Mouse (Mus musculus) spleen, postnatal 4 days (tissue): ENCODE results near the gene Sbp.
"Not testable (repeated sequence)": the region's sequence is repeated elsewhere in the genome, so short reads cannot be mapped to it uniquely, and the experiment has no call there.

Experiments
- DNase-seq, 2 experiments: peaks; one replicate each; pipeline ENCODE4 v3.0.0; 2022; ENCODE audit warnings: low spot score in 2 of 2

The Sbp gene

DNA sequence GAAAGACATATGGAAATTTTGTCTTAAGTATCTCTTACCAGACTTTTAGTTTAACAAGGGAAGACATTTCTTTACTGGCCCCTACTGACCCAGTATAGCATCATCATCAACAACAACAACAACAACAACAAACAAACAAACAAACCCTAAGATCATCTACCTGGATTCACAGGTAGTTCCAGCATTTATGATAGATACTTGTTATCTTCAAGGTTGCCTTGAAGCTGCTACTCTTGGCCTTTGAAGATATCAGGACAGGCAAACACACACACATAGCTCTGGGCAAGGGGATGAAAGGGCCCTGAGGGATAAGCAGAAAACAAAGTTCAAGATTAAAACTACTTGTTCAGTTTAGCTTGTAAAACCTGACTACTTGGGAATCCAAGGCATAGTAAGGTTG, at the start of gene Sbp:
Sbp (plus strand) TSS at position 301 of the 400 bp plus-strand sequence.
- no peak for DNase-seq

DNA sequence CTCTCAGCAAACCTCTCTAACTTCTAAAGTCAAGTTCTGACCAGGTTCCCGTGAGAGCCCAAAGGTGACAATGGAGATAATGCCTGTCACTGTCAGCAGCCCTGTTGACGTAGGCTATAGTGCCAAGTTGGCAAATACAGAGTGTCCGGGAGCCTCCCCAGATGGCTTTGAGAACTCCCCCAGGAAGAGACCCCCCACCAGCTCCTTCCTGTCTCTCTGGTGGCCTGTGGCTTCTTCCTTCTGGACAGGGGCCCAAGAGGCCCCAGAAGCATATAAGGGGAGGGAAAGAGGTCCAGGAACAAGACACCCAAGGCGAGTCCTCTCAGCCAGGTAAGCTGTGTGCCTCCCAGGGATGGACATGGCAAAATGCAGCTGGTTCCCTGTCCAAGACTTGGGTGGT, 24.3 kb upstream of the Sbp start, which contains the start of gene Dcpp3:
Dcpp3 (plus strand) TSS at position 301 of the 400 bp plus-strand sequence.
- DNase-seq: not testable (repeated sequence)

DNA sequence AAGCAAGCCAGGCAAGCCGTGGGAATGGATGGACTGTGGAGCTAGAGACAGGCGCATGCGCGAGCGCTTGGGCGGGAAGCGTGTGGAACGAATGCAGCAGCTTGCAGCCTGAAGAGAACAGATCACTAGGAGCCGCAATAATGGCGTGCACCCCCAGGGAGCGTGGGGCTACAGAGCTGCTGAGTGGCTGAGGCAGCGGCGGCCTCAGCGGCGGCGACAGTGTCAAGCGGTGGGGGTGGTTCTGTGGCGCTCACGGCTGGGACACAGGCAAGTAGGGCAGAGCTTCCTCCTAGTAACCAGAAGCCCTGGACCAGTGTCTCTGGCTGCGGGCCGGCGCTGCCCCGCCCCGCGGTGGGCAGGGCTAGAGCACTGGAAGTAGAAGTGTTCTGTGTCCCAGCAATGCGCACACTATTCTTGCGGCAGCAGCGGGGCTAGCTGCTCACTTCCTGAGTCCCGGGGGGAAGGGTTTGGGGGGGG, 16.9 kb upstream of the Sbp start:
- DNase-seq: peak; percentile 78 to 85

DNA sequence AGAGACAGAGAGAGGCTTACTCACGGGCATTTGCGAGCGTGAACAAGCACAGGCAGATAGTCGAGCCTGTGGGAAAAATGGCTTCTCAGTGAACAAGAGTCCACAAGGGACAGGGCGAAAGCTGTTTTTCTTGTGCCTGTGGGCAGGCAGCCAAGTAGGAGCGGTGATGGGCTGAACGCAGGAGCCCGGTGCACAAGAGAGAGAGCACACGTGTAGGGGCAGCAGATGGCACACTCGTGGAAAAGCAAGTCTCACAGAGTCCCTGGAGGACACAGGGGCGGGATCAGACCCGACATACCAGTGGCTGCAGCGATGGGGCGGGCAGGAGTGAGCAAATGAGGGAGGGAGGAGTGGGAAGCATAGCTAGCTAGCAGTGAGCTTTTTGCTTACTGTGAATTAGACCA, 16.4 kb upstream of the Sbp start:
- DNase-seq: peak; percentile 25 to 63

DNA sequence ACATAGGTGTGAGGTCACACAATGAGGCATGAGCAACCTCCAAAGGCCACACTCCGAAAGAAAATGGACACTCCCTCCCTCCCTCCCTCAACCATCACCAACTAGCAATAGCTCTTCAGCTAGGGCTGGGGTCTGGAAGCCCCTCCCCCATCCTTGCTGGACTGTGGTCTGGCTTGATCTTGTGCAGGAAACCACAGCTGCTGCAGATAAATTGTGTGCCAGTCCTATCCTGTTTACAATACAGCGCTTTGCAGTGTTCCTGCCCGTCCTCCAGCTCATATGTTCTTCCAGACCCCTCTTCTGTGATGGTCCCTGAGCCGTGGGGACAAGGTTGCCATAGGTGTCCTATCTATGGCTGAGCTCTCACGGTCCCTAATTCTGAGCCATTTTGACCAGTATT, 10.3 kb upstream of the Sbp start:
- no peak for DNase-seq

DNA sequence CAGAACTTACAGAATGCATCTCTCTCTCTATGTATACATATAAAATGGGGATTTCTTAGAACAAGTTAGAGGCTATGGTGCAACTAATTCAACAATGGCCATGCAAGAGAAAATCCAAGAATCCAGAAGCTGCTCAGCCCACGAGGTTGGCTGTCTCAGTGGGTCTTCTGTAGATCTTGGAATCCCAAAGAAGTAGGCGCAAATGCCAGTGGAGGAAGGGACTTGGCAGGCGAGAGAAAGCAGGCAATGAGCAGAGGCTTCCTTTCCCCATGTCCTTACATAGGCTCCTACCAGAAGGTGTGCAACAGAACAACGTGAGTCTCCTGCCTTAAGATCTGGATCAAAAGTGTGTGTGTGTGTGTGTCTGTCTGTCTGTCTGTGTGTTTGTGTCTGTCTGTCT, 6.0 kb downstream of the Sbp start:
- DNase-seq: not testable (repeated sequence)

DNA sequence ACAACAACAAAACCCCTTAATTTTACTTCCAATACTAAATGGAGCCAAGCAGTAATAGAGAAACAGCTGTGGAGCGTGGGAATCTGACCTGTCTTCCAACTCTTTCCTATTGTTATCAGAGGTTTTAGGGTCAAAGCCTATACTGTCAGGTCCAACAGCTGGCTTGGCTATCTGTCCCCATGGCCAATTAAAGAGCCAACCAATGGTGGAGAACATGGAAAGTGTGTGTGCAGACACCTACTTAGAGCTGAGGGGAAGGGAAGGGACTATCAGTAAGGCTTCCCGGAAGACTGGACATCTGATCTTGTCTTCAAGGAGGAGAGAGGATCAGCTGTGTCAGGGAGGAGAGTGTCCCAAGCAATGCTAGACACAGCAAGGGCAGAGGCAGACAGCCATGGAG, 7.6 kb downstream of the Sbp start:
- DNase-seq: no peak

DNA sequence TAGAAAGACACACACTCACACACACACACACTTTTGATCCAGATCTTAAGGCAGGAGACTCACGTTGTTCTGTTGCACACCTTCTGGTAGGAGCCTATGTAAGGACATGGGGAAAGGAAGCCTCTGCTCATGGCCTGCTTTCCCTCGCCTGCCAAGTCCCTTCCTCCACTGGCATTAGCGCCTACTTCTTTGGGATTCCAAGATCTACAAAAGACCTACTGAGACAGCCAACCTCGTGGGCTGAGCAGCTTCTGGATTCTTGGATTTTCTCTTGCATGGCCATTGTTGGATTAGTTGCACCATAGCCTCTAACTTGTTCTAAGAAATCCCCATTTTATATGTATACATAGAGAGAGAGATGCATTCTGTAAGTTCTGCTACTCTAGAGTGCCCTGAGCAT, 9.4 kb downstream of the Sbp start:
- DNase-seq: not testable (repeated sequence)

DNA sequence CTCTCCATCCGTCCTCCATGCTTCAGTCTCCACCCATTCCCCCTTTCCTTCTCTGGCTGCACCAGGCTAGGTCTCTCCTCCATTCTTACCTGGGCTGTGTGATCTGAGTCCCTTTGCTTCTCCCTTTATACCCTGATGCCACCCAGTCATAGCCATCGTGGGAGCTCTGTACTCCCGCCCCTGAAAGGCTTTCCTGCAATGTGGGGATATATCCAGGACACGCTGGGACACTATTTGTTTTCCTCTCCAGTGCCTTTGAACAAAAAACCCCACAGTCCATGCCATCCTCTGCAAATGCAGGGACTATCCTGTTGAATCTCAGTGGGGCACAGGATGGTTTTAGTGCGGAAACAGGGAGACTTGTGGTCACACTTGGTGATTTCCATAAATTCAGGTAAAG, 13.7 kb downstream of the Sbp start, which contains the start of gene Sbpl:
Sbpl (minus strand) TSS at position 101 of the 400 bp plus-strand sequence.
- no peak for DNase-seq

DNA sequence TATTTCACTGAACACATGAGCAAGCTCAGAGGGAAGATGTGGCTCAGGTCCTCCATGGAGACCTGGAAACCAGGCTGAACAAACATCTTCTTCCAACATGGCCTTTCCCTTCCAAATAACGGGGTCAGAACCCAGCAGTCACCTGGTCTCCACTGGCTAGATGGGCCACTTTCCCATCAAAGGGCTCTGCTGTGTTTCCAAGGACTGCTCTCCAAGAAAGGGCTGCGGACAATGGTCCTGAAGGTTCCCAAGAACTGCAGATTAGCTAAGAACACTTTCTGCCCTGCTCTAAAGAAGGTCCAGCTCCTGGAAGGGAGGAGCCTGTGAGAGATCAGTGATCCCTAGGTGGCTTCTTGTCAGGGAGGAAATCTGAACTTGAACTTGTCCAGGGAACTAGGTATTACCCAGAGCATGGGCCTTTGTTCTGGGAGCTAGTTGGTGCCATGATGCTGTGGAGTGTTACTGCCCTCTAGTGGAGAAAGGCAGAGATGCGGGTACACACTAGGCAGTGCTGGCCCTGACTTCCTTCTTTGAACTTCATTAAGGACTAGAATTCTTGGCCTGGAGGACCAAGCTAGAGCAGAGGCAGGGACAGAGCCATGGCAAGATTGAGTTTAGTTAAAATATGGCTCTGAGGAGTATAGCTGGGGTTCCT, 18.7 kb downstream of the Sbp start:
- peak; percentile 61 to 83 for DNase-seq

DNA sequence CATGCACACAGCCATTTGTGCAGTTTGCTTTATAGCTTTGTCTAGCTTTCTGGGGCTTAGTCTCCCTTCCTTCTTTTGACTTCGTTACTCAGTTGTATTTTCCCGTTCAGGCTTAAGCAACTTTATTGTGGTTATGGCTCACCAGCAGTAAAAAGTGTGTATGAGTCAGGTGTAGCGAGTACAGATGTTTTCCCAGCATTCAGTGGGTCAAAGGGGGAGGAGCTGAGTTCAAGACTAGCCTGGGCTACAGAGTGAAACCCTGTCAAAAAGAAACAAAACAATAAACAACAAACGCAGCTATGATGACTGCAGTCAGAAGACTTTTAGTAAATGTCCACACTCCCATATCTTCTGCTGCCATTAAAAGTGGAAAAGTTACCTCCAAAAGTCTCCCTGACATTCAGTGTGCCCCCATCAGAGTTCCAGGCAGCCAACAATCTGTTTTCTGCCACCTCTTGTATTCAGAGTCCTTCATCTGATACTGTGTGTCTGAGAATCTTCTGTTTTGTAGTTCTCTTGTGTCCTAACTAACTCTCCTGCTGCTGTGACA, 20.2 kb downstream of the Sbp start:
- no peak for DNase-seq

DNA sequence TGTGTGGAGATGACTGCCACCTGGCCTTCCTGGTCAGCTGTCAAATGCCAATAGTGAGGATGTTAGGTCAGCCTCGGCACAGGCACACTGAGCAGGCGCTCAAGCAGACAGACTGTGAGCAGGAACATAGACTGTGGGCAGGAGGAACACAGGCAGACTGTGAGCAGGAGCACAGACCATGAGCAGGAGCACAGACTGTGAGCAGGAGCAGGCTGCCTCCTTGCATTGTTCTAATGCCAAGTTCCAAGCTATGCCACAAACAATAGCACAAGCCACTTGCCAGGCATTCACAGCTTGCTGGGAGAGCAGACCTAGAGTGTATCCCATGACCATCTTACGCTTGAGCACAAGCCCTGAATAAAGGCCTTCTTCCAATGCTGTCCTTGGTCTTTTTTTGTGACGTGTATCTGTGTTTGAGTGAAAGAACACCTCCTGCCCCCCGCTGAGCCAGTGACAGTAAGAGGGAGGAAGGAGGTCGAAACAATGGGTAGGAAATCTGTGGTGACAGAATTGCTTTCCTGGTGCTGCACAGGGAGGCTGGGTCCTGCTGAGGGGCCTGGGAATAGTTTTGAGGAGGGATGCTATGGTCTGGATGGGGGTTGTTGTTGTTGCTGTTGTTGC, 24.4 kb downstream of the Sbp start:
- peak in 1 of 2 experiments; percentile 52 for DNase-seq

DNA sequence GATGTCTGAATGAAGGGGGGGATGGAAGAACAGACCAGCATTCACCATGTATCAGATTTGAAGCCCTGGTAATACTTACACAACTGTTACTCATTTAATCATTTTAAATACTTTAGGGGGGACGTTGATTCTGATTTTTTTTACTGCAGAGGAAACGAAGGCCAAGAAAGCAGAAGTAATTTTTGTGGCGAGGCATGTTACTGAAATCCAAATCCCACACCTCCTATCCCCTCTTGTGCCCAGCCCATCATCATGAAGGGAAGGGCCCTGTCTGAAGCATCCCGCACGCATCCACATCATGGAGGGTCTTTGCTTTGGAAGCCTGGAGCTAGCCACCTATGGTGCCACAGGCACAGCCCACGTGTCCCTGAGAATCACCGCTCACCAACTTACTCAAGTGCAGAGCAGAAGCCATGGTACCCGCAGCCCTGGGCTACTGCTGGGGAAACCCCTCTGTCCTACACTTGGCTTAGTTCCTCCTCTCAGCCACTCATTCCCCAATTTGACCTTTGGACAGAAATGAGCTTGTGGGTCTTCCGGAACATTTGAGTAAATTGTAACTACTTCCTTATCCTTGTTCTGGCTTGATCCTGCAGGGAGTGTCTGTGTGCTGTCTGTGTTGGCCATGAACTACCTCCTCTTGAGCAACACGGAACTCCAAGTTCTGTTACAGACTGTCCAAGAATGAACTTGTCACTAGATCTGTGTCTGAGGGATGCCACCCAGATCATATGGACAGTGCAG, 25.4 kb downstream of the Sbp start:
- DNase-seq: peak in 1 of 2 experiments; percentile 56

DNA sequence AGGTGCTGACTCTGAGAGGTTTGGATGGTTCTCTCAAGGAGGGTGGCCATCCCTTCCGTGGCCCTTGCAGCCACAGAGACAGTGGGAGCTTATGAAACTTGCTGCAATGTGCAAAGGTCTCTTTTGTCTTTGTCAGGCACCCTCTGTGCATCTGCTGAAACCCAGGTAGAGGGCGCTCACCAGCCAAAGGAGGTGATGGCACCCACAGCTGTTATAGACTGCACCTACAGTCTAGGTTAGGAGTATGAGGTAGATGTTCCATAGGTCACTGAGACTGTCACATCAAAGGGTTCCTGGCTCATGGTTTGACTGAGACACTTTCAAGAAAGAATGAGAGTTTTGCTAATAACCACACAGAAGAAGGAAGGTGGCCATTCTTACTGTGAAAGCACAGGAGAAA, 27.3 kb downstream of the Sbp start:
- DNase-seq: peak in 1 of 2 experiments; percentile 58

DNA sequence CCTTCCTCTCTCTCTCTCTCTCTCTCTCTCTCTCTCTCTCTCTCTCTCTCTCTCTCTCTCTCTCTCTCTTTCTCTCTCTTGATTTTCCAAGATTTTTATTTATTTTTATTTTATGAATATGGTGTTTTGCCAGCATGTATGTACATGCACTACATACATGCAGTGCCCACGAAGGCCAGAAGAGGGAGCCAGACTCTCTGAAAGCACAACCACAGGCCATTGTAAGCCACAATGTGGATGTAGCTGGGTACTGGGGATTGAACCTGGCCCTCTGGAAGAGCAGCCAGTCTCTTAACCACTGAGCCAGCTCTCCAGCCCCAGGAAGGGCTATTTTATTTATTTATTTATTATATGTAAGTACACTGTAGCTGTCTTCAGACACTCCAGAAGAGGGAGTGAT, 27.8 kb downstream of the Sbp start:
- peak; percentile 70 to 89 for DNase-seq

DNA sequence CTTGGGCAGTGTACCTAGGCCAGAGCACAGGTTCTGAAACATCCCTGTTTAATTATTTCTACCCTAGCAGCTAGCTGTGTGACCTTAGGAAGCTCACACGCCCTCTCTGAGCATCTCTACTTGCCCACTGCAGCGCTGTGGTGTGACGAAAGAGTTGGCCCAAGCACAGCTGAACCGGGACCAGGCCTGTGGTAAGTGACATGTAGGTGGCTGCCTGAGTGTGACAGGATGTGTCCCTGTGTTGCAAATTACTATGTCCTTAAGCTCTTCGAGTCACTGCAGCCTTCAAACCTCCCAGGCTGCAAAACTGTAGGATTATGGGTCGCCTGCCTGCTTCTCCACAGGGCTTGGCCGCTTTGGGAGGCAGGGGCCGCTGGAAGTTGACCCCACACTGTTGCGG, 29.8 kb downstream of the Sbp start:
- DNase-seq: peak in 1 of 2 experiments; percentile 55

DNA sequence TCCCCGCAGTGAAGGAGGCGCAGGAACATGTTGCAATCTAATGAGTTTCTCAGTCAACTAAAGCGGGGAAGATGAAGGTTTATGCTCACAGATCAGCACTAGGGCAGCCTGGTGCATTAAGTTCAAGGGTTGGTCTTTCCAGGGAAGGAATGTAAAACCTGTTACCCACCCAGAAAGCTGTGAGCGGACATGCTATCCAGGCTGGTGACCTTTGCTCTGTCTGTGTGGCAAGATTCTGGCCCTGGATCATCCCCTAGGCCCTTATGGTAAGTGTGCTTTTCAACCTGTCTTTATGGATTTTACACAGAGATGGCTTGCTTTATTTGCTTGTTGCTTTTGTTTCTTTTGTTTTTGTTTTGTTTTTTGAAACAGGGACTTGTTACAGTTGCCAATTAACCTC, 35.2 kb downstream of the Sbp start:
- DNase-seq: no peak

DNA sequence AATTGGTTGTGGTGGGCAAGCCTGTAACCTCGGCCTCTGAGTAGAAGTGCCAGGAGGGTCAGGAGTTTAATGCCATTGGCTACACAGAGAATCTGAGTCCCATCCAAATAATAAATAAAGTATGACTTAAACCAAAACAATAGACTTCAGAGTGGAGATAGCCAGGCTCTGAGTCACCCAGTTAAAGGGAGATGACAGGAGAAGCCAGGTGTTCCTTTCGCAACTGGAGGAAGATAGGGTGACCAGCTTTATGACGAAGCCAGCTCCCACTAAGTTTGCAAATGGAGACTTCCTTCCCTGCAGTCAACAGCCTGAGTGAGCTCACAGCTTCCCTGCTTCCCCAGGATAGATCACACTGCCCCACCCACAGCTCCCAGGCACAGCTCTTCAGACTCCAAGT, 38.0 kb downstream of the Sbp start:
- no peak for DNase-seq

DNA sequence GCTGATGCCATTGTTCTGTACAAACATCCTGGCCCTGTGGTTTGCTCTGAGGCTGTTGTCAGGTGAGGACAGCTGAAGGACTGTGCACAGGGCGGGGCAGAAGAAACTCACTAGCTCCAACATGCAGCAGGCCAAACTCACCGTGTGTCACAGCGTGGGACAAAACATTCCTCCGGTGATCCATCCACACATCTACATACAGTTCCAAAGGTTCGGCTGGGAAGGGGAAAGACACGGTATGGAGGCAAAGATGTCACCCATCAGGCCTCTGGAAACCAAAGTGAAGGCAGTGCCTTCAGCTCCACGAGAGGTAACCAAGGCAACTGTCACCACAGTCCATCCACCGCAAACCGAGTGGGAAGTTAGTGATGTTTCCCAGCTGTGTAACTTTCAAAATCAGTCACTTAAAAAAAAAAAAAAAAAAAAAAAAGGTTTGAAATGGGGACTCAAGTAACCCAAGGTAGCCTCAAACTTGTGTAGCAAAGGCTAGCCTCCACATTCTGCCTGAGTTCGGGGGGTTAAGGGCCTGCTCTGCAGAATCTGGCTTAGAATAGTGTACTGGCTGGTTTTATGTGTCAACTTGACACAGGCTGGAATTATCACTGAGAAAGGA, 38.9 kb downstream of the Sbp start, which contains the start of gene Prss30:
Prss30 (minus strand) TSS at position 270 of the 613 bp plus-strand sequence.
- DNase-seq: no peak

DNA sequence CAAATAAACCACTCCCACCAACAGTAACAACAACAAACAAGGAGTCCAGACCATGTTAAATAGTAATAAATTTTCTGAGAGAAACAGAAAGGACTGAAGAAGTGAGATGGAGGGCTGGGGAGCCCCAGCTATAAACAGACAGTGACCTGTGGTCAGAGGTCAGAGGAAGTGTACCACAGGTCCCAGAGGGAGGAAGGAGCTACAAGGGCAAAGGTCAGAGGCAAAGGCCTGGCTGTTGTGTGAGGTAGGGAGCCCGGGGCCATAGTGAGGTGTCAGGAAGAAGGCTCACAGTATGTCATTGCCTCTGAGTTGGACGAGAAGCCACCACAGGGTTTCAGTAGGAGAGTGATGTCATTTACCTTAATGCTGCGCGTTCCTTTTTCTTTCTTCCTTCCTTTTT, 41.4 kb downstream of the Sbp start:
- no peak for DNase-seq

DNA sequence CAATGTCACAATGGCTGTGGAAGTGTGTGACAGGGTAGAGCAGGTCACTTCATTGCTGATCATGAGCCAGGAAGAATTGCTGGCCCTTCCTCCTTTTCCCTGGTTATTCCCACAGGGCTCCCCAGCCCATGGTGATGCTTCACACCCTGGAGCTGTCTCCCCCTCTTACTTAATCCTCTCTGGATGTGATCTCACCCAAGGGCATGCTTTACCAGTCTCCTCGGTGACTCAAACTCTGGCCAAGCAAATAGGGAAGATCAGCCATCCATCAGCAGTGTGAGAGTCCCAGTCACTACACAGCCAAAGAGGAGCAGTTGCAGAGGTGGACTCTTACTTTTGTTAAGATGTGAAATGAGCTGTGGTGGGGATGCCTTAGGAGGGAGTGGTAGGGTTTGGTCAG, 43.5 kb downstream of the Sbp start:
- DNase-seq: no peak

DNA sequence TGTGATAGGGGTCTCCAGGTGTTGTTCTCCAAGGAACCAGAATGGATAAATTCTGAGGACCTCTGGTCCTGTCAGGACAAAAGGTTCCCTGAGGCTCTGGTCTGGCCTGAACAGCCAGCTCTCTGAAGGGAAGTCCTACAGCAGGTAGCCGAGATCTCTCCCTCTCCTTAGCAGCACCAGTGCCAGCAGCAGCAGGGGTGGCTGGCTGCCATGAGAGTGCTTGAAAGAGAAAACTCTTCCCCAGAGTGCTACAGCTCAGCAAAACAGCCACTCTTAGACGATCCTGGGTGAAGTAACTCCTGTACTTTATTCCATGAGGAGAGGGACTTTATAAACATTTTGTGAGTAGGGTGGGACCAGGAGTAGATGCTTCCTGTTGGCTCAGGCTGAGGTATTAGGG, 48.3 kb downstream of the Sbp start:
- no peak for DNase-seq
